Mouse (Mus musculus) cerebellum, adult 2 months (tissue): ENCODE data around the gene Vps8. TPM values are rescaled to one million over a fixed set of nuclear protein-coding genes. Genes with fewer than 3 reads are reported as not detected.
"Not testable (repeated sequence)": the region's sequence is repeated elsewhere in the genome, so short reads cannot be mapped to it uniquely, and the experiment has no call there.

Experiments used
- DNase-seq, 2 experiments: peaks; one replicate each; pipeline ENCODE4 v3.0.0; 2021
- H3K27ac ChIP-seq: fragments of 200-500 bp; 2 replicates; pipeline ENCODE4 v1.5.1; 2012; ENCODE audit warnings: low read length, control low read depth, inconsistent platforms; ENCODE audit not compliant: insufficient read depth
- H3K27me3 ChIP-seq: fragments of 200-500 bp; 2 replicates; pipeline ENCODE4 v1.6.1; 2012; ENCODE audit warnings: inconsistent platforms, mild to moderate bottlenecking, low read length, moderate library complexity; ENCODE audit not compliant: control insufficient read depth, insufficient read depth
- H3K4me1 ChIP-seq: fragments of 200-500 bp; 2 replicates; pipeline ENCODE4 v1.6.1; 2011; ENCODE audit warnings: low read length; ENCODE audit not compliant: control insufficient read depth, insufficient read depth
- H3K4me3 ChIP-seq: fragments of 200-500 bp; replicated peaks from 2 replicates; pipeline ENCODE3; 2011; ENCODE audit warnings: mild to moderate bottlenecking, low read depth, low read length, control low read depth; ENCODE audit not compliant: insufficient read depth
- CTCF ChIP-seq: fragments of 200-500 bp; IDR thresholded peaks from 2 replicates; pipeline ENCODE4 v1.5.1; 2011; ENCODE audit warnings: low read depth, mild to moderate bottlenecking, control low read depth, low read length, moderate library complexity, borderline replicate concordance; ENCODE audit not compliant: insufficient read depth
- POLR2A ChIP-seq: fragments of 200-500 bp; IDR thresholded peaks from 2 replicates; pipeline ENCODE4 v1.6.1; 2011; ENCODE audit warnings: low read length, control low read depth, borderline replicate concordance; ENCODE audit not compliant: insufficient read depth
- WGBS: fragments of 180-500 bp; shearing (Covaris S2); methylation state at CpG from one replicate; pipeline ENCODE4 v1.1.7; 2018; 5-methylcytosine and 5-hydroxymethylcytosine counted together
- polyA plus RNA-seq: library from polyadenylated mRNA; depleted of rRNA; stranded (reverse); fragments of >200 nt; gene quantifications from 2 replicates; pipeline ENCODE4 v1.2.3, GENCODE M21; 2012; rRNA removed

Vps8 gene
- polyA plus RNA-seq, 1 experiment, result 26.3 TPM

DNA sequence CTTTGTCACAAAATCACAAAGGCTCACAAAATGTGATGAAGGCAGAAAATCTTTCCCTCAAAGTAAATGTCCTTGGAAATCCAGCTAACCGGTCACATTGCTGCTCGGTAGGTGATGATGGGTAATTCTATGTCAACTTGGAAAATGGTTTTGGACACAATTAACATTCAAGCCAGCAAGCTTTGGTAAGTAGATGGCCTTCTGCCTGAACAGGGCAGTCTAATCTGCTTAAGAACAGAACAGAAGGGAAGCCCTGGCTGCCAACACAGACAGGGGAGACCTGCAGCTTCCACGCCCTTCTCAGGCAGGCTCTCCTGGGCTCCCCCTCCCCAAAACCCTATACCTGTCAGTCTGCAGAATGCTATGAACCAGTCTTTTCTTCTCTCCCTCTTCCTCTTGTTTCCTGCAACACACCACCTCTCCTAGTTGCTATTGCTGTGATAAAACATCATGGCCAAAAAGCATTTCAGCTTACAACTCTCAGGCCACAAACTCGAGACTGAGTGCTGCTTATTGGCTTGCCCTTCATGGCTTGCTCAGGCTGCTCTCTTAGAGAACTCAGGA is 242.6 kb downstream of the Vps8 start:
- DNase-seq, result peak in 1 of 2 experiments; percentile 34
- 11% methylated on average over 4 of the region's 4 CpGs for WGBS
- H3K4me1 ChIP-seq, result peaks cover 8% of the 10 kb centered on the region
- H3K27ac ChIP-seq, result no peak overlapping the region
- no peaks in the 10 kb centered on the region for H3K27me3 ChIP-seq
- no peak overlapping the region for H3K4me3 ChIP-seq
- TF ChIP-seq CTCF (no peak), POLR2A (no peak)

- WGBS, result 80% methylated on average over 4 of the region's 4 CpGs
- Histone ChIP-seq H3K27me3 (no peaks in the 10 kb centered on the region), H3K4me1 (0 out of 2 replicates have a peak, but pooled peaks cover 2% of the 10 kb centered on the region), H3K4me3 (no peak overlapping the region), H3K27ac (no peak overlapping the region)
- TF ChIP-seq POLR2A, result no peak
- TF ChIP-seq CTCF, result no peak
- no peak for DNase-seq
These were observed 249.0 kb downstream of the Vps8 start for GRCm38 (mm10) chr16:21671878-21672277.

- not testable (repeated sequence) for H3K4me3 ChIP-seq, DNase-seq, H3K4me1 ChIP-seq, H3K27ac ChIP-seq, H3K27me3 ChIP-seq
These were observed 250.1 kb downstream of the Vps8 start for GRCm38 (mm10) chr16:21673046-21673445.

- H3K27me3 ChIP-seq, DNase-seq, H3K4me3 ChIP-seq, H3K27ac ChIP-seq, H3K4me1 ChIP-seq: not testable (repeated sequence)
- WGBS, result 87% methylated on average over 1 of the region's 1 CpGs
These were observed 250.7 kb downstream of the Vps8 start for GRCm38 (mm10) chr16:21673651-21674050.

DNA sequence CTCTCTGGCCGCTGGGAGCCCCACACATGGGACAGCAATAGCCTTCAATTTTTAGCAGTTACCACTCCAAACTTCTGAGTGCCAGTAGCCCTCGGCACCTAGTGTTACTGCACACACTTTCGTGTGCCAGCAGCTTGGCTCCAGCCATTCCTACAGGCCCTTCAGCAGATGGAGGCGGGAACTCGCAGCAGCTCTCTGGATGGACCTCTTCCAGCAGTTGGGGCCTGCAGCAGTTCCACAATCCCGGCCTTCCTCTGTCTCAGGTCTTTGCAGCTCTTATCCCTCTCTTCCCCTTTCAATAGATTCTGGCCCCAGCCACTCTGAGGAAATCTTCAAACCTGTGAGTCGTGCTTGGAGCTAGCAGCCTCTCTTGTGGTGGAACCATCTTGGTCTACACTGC is 253.9 kb downstream of the Vps8 start:
- Histone ChIP-seq H3K4me1 (peaks cover 5% of the 10 kb centered on the region; the same call in 1 of the 2 replicates), H3K4me3 (no peak overlapping the region), H3K27ac (peak overlapping the region; percentile 13; the same call in 1 of the 2 replicates), H3K27me3 (no peaks in the 10 kb centered on the region)
- DNase-seq, result no peak
- WGBS, result 36% methylated on average over 7 of the region's 7 CpGs
- TF ChIP-seq POLR2A, result no peak
- no peak for TF ChIP-seq CTCF

GRCm38 (mm10) chr16:21687406-21687805 is 264.5 kb downstream of the Vps8 start:
- no peak for DNase-seq
- H3K4me1 ChIP-seq, result peaks cover 10% of the 10 kb centered on the region
- 87% methylated on average over 5 of the region's 5 CpGs for WGBS

DNA sequence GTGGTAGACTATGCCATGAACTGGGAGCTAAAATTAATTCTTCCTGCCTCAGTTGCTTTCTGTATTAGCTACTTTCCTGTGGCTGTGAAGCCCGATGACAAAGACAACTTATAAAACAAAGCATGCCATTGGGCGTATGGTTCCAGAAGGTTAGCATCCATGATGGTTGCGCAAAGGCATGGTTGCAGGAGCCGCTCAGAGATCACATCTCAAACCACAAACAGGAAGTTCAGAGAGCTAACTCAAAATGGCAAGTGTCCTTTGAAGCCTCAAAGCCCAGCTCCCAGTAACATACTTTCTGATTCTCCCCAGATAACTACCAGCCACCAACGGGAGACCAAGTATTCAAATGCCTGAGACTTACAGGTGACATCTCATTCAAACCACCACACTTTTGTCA is 266.2 kb downstream of the Vps8 start:
- Histone ChIP-seq H3K4me3 (no peak overlapping the region), H3K27me3 (no peaks in the 10 kb centered on the region), H3K27ac (no peak overlapping the region), H3K4me1 (peaks cover 15% of the 10 kb centered on the region)
- WGBS, result 96% methylated on average over 5 of the region's 5 CpGs
- DNase-seq, result no peak
- no peak for TF ChIP-seq POLR2A
- no peak for TF ChIP-seq CTCF

More at GRCm38 (mm10) chr16:21687406-21687805, 264.5 kb downstream of the Vps8 start:
- Histone ChIP-seq H3K27me3 (no peaks in the 10 kb centered on the region), H3K27ac (no peak overlapping the region), H3K4me3 (no peak overlapping the region)
- TF ChIP-seq CTCF (no peak), POLR2A (no peak)

DNA sequence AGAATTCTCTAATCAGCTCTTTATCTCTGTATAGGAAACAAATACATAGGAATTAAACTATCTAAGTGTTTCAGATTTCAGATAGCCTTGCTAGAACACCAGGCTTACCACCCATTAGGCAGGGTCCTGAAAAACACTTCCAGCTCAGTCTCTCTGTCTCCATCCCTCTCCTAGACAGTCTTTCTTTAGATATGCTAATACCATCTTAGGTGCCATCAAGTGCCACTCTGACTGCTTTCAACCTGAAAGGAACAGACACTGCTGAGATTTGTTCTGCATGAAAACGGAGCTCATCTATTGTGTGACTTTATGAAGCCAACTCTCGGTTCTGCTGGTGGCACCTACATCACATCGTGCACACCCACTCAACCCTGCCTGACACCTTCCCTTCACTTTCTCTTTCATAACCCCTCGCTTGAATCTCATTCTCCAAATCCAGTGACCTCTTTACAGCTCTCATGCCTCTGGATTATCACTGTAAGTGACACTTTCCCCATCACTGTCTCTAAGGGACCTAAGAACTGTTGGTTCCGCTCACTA is 267.4 kb downstream of the Vps8 start:
- Histone ChIP-seq H3K27ac (no peak overlapping the region), H3K4me3 (no peak overlapping the region), H3K4me1 (peaks cover 15% of the 10 kb centered on the region), H3K27me3 (no peaks in the 10 kb centered on the region)
- 52% methylated on average over 5 of the region's 5 CpGs for WGBS
- TF ChIP-seq POLR2A (no peak), CTCF (no peak)
- DNase-seq, result no peak

- H3K4me1 ChIP-seq, result peaks cover 15% of the 10 kb centered on the region
- no peaks in the 10 kb centered on the region for H3K27me3 ChIP-seq
- 1% methylated on average over 45 of the region's 45 CpGs for WGBS
- H3K4me3 ChIP-seq, result peak overlapping the region; percentile 83
- TF ChIP-seq CTCF, result no peak
- TF ChIP-seq POLR2A, result no peak
- peak; percentile 87 to 90 for DNase-seq
- H3K27ac ChIP-seq, result peak overlapping the region; percentile 89
These were observed 271.1 kb downstream of the Vps8 start for GRCm38 (mm10) chr16:21693981-21694462.

Other genes starting within 250 kb of the Vps8 start
- gene Ephb3, start 218.4 kb upstream of the Vps8 start, polyA plus RNA-seq, result 3.7 and 4.8 TPM in 2 replicates